Mouse (Mus musculus) retina, postnatal 1 day (tissue): Measurements from ENCODE around the gene Hcn3.
A peak's percentile ranks its signal among the peaks of the same experiment; 100 is the strongest.

ENCODE experiments used
- DNase-seq: peaks from one replicate; pipeline ENCODE4 v3.0.0-alpha.2; 2012

Gene Hcn3

DNA sequence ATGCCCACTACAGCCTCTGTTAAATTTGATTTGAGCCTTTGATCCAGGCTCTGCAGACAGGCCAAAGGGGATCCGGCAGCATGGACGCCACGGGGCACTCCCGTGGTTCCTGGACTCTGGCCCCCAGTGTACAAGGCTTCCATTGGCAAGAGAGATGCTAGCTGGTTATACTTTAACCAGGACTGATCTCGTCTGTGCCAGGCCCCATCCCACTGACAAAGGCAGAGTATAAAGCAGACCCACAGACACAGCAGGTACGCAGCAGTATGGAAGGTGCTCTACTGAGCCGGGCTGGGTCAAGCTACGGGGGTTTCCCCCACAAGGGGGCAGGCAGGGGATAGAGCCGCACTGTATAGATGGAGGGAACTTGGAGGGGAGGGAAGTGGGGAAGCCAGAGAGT is 23.6 kb downstream of the Hcn3 start:
- no peak for DNase-seq

DNA sequence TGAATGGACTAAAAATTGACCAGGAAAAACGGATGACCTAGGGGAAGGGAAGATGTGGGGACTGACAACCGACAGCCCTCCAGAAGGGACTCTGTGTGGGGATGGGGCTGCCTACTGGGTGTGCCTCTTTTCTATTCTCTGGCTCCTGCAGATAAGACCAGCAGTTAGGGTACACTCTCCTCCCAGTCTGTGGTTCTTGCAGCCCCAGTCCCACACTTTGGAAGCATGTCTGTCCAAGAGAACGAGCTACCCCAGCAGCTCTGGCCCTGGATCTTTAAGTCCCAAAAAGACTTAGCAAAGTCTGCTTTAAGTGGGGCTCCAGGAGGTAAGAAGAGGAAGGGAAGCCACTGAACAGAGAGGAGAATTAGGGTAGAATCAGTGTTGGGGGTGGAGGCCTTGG is 24.0 kb downstream of the Hcn3 start, which contains the start of gene Pklr:
TSS of gene Pklr (plus strand) at position 185 of the 400 bp plus-strand sequence.
- no peak for DNase-seq

DNA sequence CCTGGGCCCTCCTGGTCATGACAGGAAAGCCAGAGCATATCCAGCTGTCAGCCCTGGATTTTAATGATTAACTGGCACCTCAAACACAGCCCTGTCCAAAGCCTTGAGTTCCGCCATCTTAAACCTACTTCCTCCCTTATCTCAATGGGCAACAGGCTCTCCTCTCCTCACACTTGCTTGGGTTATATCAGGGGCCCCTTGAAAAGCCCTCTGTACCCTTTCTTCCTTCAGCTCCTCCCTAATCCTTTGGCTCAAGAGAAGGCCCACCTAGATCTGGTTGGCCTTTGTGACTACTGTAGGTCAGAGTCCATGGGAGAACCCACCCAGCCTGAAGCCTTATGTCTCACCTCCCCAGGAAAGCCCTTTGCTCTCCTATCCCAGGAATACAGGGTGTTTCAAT is 26.2 kb downstream of the Hcn3 start:
- DNase-seq, result no peak

DNA sequence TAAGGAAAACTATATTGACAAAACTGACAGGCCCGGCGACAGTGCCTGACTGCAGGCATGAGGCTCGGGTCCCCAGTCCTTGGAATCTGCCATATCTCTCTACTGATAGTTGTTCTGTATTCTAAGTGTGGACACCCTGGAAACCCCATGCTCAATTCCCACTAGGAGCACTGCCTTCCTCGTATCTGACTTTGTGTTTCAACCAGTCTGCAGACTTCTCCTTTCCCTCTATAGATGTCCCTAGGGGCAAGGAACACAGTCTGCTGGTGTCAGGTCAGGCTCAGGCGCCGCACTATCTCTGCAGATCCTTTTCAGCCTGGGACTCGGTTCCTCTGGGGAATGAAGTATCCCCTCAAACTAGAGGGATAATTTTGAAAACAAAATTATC is 26.9 kb downstream of the Hcn3 start:
- DNase-seq, result no peak

DNA sequence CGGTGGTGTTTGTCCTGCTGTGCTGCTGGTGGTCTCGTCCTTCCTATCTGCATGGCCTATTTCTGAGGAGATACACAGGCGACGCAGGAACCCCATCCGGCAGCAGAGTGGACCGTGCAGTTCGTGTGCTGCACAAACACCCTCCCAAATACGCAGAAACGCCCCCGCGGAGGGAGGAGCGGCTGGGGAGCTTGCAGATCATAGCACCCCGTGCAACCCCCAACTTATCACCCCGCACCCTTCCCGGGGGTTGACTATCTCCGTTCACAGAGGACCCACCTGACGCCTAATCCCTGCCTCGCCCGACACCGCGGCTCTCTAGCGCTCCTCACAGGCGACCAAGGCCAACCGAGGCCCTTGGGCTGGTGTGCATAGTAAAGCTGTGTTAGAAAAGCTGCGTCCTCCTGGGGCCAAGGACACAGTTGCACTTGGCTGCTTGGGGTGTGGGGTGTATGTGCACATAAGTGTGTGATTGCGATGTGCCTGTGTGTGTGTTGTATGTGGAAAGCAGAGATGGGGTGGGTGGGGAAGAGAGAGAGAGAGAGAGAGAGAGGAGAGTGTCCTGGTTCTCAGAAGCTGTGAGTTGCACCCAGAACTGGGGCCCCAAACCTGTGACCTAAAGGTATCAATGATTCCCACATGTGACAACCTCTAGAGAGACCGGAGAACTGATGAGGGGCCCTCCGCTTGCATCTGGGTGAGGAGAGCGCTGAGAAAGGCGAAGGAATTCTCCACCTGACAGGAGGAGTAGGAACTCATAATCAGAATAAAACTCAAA is 27.5 kb downstream of the Hcn3 start:
- DNase-seq, result peak; percentile 63

DNA sequence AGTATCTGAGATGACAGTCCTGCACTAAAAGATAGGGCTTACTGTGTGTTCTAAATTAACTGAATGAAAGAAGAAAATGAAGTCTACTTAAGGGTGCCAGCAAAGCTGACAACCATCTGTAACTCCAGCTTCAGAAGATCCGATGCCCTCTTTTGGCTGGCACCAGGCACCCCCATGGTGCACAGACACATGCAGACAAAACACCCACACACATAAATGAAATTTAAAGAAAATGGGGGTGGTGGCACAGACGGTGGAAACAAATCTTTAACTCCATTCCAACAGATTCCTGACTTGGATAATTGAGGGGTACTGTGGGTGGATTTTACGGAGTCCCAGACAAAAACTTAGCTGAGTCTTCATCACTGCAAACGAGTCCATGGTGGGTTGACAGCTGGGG is 28.2 kb downstream of the Hcn3 start:
- DNase-seq, result no peak

DNA sequence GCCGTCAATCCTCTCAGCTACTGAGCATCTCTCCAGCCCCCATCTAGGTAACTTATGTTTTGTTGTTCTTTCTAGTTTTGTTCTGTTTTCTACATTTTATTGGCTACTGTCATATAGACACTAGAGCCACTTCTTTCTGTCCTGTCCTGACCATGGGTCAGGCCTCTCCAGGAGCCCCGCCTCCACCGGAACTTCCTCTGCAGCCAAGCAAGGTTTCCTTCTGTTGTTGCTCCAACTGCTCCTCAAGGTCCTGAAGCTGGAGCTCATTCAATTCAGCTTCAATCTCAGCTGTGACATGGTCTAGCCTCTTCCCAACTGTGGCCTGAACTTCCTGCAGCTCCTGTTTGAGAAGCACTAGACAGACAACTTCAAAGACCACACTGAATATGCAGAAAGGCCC is 30.1 kb downstream of the Hcn3 start:
- no peak for DNase-seq

DNA sequence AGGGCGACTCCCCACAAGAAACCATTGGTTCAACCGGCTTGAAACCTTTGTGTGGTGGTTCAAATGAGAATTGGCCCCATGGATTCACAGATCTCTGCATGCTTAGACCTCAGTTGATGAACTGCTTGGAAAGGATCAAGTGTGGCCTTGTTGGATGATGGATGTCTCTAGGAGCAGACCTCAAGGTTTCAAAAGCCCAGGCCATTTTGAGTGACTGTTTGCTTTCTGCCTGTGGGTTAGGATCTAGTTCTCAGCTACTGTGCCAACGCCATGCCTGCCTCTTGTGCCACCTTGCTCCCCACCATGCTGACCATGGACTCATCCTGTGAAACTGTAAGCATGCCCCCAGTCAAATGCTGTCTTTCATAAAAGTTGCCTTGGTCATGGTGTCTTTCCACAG is 34.0 kb downstream of the Hcn3 start:
- no peak for DNase-seq

DNA sequence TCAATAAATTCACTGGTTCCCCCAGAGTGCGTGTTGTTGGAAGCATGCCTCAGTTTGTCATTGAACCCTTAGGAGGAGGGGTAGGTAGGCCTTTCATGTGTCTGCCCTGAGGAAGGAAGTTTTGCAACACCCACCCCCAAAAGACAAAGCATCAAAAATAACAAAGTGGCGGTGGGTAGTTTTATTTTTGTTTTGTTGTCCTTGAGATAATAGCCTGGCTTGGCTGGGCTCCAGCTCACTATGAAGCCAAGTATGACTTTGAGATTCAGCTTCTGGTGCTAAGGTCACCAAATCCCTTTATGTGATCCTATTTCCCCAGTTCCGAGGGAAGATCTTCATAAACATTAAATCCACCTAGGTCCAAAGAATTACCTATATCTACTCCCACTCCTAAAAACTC is 35.8 kb downstream of the Hcn3 start:
- no peak for DNase-seq

DNA sequence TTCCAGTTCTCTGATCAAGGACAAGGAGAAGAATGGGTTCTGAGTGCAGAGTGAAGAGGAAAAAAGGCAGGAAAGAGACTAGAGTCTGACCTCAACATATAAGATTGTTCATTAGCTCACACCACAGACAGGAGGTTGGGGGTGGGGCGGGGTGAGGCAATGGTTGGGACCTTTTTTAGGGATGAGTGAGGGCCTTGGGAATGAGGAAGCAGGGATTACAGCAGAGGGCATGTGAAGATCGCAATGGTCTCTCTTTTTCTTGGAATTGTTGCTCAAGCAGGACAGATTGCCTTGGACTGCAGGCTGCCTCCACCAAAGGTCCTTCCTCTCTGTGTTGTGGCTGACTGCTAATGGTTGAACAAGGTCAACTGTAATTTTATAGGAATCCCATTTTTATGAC is 36.7 kb downstream of the Hcn3 start:
- no peak for DNase-seq

DNA sequence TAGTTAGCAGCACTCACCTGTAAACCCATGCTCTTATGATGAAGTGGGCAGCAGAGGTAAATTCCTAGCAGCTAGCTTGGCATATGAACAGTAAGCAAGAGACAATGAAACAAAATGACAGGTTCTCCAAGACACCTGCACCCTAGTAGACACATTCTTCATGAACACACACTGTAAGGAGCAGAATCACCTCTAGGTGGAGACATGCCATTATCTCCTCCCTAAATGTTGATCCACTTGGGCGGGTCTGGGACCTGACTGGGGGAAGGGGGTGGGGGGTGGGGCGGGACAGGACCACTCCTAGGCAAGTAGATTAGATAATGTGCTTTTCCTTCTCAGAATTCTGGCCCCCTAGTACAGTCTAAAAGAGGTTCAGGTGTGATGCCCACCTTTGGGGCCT is 44.5 kb downstream of the Hcn3 start:
- peak; percentile 67 for DNase-seq

DNA sequence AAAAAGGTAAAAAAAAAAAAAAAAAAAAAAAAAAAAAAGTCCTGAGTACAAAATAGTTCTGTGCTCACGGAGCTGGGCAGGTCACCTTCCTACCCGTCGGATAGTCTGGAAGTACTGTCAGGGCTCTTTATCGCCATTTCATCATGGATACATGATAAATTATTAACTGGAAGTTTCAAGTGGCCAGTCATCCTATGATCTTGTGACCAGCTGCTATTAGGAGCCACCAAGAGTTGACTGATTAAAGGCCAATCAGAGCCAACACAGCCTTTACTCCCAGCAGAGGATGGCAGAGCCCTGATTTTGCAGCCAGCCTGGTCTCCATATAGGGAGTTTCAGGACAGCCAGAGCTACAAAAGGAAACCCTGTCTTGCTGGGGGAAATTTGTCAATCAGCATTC is 46.9 kb downstream of the Hcn3 start:
- no peak for DNase-seq

DNA sequence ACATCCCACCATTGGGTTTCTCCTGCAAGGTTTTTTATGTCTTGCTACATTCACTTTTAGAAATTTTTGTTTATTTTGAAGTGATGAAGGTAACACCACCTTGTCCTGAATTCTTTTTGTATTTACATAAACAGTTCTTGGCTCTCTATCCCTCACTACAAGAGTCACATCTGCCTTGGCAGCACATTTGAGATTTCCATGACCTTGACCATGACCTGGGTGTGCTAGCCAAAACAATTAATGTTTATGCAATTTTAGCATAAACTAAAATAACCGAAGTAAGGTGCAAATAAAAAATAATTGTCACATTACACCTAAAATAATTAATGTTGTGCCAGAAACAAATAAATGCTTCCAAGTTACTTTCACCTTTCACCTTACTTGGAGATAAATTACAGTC is 51.9 kb downstream of the Hcn3 start:
- DNase-seq, result no peak

DNA sequence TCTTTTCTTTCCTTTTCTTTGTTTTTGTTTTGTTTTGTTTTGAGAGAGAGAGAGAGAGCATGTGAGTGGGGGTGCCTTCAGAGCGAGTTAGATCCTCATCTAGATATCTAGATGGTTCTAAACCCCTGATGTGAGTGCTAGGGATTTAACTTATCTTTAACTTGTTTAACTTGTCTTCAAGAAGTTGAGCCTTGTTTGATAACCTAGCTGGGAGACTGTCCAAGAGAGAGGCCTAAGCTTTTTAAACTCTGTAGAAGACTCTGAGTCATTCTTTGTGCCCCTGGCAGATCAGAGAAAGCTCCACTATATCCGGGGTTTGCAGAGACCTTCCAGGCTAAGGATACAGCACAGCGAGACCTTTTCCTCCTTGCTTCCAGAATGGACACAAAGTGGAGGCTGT is 52.5 kb downstream of the Hcn3 start:
- no peak for DNase-seq

DNA sequence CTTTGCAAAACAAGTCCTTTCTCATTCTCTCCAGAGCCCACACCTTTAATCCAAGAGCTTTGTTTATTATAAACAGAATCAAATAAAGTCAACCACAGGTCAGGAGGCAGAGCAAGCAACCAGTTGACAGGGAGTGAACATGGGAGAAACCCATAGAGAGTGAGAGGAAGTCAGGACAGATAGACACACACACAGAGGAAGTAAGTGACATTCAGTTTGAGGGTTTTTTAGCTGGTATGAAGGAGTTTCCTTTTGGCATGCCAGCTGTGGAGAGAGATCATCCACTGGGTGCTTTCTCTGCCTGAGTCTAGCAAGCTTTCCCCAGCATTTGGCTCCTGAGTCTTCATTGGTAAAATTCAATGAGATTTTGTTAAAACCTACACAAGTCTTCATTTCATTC is 53.1 kb downstream of the Hcn3 start:
- no peak for DNase-seq

DNA sequence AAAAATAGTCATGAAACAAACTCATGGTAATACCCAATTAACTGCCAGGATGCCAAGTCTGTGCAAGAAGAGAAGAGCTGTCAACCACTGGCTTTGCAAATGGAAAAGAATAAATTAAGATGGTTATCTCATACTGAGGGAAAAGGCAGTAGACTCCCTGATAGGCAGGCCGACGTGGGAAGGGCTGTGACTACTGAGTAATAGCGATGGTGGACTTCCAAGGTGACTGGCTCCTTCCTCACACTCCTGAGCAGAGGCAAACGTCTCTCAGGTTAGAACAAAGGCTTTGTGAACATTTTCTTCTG is 56.8 kb downstream of the Hcn3 start:
- DNase-seq, result no peak

DNA sequence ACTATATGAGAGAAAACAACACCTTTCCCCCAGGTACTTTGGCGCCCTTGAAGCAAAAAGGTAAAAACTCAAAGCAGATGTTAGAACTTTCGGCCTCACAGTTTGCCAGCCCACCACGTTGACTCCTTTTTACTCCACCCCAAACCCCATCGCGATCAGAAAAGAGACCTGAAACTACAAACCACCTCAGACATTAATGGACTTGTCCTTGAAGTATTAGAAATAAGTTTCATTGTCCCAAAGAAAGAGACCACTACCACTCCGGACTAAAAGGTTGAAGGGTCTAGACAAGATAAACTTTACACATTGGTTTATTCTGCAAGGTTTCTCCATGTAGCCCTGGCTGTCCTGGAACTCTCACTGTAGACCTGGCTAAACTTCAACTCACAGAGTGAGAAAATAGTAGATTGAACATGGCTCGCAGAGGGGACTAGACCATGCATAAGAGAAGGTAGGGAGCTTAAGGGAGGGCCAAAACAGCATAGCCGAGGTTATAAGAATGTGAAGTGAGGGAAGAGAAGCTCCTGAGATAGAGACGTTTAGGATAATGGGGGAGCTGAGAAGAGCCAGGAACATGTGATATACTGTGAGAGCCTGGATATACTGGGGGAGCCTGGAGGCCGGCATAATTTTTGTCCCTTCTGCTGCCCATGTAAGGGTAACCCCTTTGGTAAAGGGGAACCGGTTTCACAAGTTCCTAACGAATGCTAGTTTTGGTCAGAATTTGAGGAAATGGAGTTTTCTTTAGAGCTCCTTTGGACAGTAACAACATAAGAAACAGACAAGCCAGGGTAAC is 57.3 kb downstream of the Hcn3 start:
- DNase-seq, result no peak

DNA sequence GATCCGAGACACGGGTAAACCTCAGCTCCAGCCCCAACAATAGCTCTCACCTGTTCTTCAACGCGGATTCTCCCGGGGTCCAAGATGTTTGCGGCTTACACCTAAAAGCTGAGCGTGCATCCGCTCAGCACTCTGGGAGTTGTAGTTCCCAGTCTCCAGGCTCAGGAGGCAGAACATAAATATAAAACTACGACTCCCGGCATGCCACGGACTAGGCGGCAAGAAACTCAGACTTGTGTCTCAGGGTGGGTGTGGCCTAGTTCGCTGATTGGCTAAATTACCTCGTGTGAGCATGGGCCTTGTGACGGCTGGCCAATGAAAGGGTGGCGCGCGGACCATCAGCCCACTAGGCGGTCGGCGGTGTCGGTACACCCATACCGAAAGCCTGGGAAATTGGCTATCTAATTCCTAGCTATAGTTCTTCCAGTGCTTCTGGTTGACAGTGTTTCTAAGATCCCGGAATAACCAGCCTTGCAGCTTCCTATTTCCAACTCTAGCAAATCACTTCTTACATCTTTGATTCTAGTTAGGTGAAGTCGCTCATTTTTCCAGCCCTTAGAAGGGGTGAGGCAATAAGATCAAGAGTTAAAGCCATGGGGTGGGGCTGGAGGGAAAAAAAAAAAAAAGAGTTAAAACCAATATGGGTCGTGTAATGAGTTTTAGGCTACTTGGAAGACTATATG is 58.0 kb downstream of the Hcn3 start, which contains the start of gene Fdps:
TSS of gene Fdps (minus strand) at position 148 of the 683 bp plus-strand sequence.
- peak; percentile 100 for DNase-seq

DNA sequence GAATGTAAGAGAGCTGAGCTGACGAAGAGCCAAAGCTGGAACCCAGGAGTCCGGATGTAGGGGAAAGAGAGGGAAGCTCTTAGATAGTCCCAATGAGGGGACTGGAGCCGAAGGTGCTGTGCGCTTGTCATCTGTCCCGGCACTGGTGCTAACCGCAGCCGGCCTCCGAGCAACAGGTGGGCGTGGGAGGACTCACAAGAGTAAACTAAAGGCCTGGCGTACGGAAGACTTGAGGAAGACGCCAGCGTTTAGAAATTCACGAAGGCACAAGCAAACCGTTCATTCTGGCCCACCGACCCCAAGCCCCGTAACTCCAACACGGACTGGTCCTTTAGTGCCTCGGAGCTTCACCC is 58.6 kb downstream of the Hcn3 start:
- no peak for DNase-seq

DNA sequence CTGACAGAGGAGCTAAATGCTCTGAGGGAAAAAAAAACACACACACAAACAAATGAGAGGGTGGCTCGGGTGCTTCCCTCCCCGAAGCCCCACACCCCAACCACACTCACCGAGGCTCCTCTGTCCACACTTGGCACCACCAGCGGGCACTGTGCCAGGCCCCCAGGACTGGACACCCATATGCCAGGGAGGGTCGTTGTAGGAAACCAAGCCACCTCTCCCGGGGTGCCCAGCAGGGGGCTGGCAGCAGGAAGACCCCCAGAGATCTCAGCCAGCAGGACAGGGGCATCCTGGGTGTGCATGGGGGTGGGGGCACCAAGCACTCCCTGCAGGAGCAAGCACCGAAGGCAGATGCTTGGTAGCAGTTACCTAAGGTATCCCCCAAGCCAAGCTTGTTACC is 59.2 kb downstream of the Hcn3 start, which contains the start of gene Gm43738:
TSS of gene Gm43738 (minus strand) at position 289 of the 400 bp plus-strand sequence.
- no peak for DNase-seq
